Mouse (Mus musculus) splenic B cell, adult 2 months (primary cell): ENCODE measurements at regions not wholly inside any gene's neighbourhood (a gene's known extent, or its start where the extent isn't known, plus 50 kb on each side); places are given as distances from the start of the nearest gene placed in this dataset.

Experiments used
- DNase-seq: peaks from one replicate; pipeline ENCODE4 v3.0.0-alpha.2; 2011; ENCODE audit warnings: low read depth, low spot score
- H3K27me3 ChIP-seq: 2 replicates; pipeline ENCODE4 v1.6.1; 2012; ENCODE audit warnings: mild to moderate bottlenecking, low read length, moderate library complexity, mixed read lengths; ENCODE audit not compliant: control insufficient read depth, poor library complexity, insufficient read depth, severe bottlenecking
- H3K36me3 ChIP-seq: 2 replicates; pipeline ENCODE4 v1.6.1; 2012; ENCODE audit warnings: mild to moderate bottlenecking, low read length, moderate library complexity, mixed read lengths; ENCODE audit not compliant: control insufficient read depth, poor library complexity, insufficient read depth, severe bottlenecking

GRCm38 (mm10) chr12:27171595-27171994 lies 170.8 kb downstream of the Sox11 start:
- DNase-seq, result no peak
- no peaks in the 10 kb centered on the region for H3K27me3 ChIP-seq
- no peaks in the 10 kb centered on the region for H3K36me3 ChIP-seq

GRCm38 (mm10) chr12:27164920-27165504 lies 177.4 kb downstream of the Sox11 start:
- Histone ChIP-seq H3K27me3 (no peaks in the 10 kb centered on the region), H3K36me3 (no peaks in the 10 kb centered on the region)
- no peak for DNase-seq

- Histone ChIP-seq H3K27me3 (no peaks in the 10 kb centered on the region), H3K36me3 (no peaks in the 10 kb centered on the region)
- no peak for DNase-seq
Measured at GRCm38 (mm10) chr12:27160063-27160686, 182.2 kb downstream of the Sox11 start.

DNA sequence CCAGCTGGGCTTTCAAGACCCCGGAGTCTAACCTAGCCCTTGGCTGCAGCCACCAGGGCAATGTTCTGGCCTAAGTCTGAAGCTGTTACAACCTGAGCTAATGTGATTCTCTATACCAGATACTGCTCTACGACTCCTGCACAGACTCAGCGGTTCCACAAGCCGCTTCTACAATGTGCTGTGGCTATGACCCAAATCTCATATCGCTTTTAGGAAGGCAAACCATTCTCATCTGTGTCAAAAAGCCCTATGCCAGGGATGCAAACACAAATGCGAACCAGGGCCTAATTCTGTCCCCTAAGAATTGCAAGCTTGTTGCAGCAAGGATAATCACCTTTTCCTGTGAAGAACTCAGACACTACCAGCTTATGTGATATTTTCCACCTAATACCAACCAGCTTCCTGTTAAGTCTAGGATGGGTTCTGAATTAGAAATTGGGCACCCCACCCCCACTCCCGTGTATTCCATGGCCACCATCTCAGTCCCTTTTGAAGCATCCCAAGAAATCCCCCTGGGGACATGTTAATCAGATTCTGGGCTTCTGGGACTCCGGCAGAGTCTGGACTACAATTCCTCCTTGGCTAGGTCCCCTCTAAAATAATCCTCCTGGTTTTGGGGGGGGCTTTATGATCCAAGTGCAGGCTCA lies 182.8 kb downstream of the Sox11 start:
- H3K36me3 ChIP-seq, result no peaks in the 10 kb centered on the region
- DNase-seq, result no peak

DNA sequence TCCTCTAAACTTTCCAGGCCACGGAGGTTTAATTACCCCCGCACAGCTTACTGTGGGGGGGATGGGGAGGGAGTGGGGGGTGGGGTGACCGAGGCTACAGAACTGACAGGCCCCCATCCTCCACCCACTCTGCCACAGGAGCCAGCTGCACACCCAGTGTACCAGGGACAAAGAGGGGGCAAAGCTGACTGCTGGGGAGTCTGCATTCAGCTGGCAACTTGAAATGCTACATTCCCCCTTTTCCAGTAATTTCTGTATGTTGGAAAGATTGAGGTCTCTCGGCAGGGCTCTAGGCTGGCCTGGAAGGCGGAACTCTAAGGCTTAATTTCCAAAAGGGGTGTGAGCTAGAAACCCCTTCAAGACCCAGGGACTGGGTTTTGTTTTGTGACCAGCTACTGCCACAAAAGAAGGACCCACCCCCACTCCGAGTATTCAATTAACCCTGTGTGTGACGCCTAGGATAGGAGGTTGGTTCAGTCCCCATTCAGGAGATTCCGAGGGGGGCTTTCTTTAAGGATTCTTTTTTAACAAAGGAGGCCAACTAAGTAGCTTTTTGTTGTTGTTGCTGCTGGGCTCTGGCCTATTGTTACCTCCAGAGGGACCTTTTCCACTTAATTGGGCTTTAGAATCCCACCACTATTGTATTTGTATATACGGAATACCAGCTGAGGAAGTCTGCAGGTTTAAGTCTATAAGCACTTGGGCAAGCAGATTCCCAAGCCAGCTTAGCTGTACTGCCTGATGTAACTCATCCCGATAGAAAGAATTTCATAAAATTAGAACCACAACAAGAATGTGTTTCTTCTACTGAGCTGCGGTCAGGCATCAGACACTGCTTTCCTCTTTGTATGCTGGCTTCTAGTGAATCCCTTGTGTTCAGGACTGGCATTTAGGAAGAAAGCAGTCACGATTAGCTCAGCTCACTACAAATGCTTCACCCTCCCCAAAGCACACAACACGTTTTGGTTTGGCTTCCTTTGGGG lies 191.2 kb downstream of the Sox11 start:
- no peak for DNase-seq
- Histone ChIP-seq H3K36me3 (no peaks in the 10 kb centered on the region), H3K27me3 (no peaks in the 10 kb centered on the region)

More for the DNA sequence above, 182.8 kb downstream of the Sox11 start:
- no peaks in the 10 kb centered on the region for H3K27me3 ChIP-seq

DNA sequence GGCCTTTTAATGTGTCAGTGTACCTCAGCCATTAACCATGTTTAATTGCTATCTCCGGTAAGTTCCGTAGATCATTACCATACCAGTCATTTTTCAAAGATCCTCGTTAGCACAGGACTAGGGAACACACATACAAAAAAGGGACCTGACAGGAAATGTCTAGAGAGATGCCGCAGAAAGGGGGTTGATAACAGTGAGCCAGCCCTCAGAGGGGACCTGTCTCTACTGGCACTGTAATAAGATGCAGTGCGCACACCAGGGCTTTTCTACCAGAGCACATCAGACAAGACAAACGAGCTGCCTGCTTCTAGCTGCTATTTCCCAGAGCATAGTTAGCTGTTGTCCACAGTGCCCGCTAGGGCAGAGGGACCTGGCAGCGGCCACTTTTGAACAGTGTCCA lies 199.1 kb downstream of the Sox11 start:
- Histone ChIP-seq H3K36me3 (no peaks in the 10 kb centered on the region), H3K27me3 (no peaks in the 10 kb centered on the region)
- no peak for DNase-seq

DNA sequence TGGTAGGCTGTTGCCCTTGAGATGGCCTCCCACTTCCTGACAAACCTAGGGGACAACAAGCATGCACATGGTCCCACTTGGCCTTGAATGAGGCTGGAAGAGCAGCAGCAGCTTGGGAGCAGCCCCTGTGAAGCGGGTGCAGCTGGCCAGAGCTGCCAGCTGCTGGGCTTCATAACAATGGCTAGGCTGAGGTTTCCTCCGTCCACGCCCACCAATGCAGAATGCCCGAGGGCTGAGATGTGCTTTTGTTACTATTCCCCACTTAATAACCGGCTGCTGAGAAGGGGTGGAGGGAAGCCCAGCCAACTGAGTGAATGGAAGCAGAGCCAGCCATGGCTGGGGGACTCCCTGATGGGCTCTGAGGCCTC lies 202.1 kb downstream of the Sox11 start:
- H3K27me3 ChIP-seq, result no peaks in the 10 kb centered on the region

DNA sequence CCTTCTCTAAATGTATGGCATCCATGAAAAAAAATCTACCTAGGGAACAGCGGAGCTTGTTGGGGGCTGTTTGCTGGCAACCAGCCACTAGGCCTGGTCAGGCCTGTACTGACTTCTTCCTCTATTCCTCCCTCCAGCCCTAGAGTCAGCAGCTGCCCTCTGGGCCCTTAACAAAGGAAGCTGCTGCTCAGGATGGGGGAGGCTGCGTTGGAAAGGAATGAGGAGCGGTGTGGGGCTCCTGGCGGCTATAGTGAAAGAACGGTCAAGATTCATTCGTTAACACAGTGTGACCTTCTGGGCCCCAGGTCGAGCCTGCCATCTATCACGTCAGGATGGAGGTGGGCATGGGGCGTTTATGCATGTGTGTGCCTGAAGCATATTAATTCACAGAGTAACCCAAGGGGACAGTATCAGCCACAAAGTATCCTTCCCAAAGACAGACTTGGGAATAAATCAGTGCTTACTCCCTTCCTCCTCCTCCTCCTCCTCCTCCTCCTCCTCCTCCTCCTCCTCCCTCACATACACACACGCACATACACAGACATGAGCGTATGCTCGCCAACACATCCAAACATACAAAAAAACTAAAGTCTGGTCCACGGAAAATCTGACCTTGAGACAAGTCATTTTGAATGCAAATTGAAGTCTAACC lies 202.6 kb downstream of the Sox11 start:
- DNase-seq, result no peak
- Histone ChIP-seq H3K36me3 (no peaks in the 10 kb centered on the region), H3K27me3 (no peaks in the 10 kb centered on the region)

More for the DNA sequence above, 202.1 kb downstream of the Sox11 start:
- no peaks in the 10 kb centered on the region for H3K36me3 ChIP-seq
- DNase-seq, result no peak

- H3K36me3 ChIP-seq, result no peaks in the 10 kb centered on the region
- no peak for DNase-seq
- no peaks in the 10 kb centered on the region for H3K27me3 ChIP-seq
Measured at GRCm38 (mm10) chr12:27138663-27139633, 203.4 kb downstream of the Sox11 start.

DNA sequence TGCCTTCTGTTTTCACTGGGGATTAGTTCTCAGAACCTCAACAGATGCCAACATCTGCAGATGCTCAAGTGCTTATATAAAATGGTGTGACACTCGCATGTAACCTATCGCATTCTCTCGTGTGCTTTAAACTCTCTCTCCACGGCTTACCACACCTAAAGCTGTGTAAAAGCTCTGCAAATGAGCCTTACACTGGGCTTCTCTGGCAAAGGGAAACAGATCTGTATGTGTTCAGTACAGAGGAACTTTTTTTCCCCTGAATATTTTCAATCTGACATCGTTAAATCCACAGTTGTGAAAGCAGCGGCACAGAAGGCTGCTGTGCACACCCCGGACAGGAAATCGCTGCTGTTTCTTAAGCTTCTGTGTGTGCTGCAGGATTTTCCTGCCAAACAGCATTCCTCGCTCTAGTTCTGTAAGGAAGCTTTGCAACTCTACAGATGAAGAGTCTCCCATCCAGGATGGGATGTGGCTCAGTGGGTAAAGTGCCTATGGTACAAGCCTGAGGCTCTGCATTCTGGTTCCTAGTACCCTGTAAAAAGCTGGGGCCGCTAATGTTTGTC lies 206.3 kb downstream of the Sox11 start:
- H3K36me3 ChIP-seq, result no peaks in the 10 kb centered on the region

DNA sequence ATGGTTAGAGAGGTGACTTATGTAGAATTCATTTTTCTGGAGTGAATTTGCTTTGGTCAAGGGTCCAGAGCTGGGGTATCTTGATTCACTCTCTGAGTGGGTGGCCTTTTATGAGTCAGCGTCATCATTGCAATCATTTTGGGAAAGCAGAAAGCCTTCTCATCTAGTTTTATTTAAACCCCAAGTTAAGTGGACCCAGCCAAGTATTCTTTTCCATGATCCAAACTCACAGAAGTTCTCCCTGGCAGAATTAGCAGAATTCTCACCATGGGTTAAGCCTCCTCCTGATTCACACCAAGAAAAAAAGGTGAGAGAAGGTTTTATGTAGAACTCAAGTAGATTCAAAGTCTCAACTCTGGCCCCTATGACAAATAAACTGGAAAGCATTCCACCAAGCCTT lies 211.8 kb downstream of the Sox11 start:
- H3K36me3 ChIP-seq, result no peaks in the 10 kb centered on the region
- no peaks in the 10 kb centered on the region for H3K27me3 ChIP-seq
- DNase-seq, result no peak

More for the DNA sequence above, 206.3 kb downstream of the Sox11 start:
- no peaks in the 10 kb centered on the region for H3K27me3 ChIP-seq
- no peak for DNase-seq

- no peak for DNase-seq
- Histone ChIP-seq H3K36me3 (no peaks in the 10 kb centered on the region), H3K27me3 (no peaks in the 10 kb centered on the region)
Measured at GRCm38 (mm10) chr12:27127054-27127605, 215.2 kb downstream of the Sox11 start.

DNA sequence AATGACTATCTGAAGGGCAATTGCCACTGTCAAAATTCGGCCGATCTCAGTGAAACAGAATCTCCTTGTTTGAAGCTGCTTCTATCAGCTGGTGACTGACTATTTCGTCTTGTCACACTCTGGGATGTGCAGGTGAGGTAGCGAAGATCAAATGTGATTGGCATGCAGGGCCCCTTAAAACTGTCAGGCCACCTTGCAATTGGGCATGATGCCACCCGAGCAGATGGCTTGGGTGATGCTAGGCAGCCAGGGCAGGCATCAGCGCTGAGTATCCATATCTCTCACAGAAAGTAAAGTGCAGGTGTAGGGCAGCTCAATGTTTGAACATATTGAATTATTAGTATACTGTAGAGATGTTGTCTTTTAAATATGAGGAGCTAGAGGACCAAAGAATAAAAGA lies 223.8 kb downstream of the Sox11 start:
- Histone ChIP-seq H3K27me3 (no peaks in the 10 kb centered on the region), H3K36me3 (no peaks in the 10 kb centered on the region)
- DNase-seq, result no peak
